Mouse (Mus musculus) layer of hippocampus, adult 9-11 months (tissue): ENCODE measurements around the gene Nhsl1.

Experiments used
- DNase-seq: peaks from one replicate; pipeline ENCODE4 v3.0.0; 2022

Gene Nhsl1

DNA sequence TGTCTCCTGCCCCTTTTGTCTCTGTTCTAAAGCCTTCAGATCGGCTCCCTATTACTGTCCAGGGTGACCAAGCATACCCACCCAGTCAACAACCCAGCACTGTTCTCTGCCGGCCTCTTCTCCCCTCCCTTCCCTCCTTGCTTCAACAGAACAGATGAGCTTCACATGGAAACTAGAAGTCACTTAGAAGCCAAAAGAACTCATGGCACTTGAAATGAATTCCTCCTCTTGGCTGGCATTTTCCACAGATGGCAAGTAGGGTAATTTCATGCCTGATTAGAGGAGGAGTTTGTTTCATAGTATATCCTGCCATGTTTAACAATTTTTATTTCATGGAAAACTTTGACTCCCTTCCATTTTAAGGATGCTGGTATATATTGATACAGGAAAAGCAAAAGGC lies 85.2 kb downstream of the Nhsl1 start:
- no peak for DNase-seq

DNA sequence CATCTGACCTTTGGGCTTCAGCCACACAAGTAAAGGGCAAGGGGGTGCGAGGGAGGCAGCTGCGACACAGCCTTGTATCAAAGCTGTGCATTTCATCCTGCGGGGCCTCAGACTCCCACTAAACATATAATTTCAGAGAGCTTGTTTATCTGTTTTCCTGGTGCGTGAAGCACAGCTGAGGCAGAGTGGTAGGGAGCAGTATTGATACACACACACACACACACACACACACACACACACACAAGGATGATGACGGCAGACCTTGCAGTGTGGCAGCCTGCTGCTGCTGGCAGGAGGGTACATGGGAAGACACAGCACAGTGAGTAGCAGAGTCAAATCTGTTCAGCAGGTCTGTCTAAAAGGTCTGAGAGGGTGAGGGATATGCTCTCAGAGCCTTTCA lies 85.9 kb downstream of the Nhsl1 start:
- DNase-seq = no peak

DNA sequence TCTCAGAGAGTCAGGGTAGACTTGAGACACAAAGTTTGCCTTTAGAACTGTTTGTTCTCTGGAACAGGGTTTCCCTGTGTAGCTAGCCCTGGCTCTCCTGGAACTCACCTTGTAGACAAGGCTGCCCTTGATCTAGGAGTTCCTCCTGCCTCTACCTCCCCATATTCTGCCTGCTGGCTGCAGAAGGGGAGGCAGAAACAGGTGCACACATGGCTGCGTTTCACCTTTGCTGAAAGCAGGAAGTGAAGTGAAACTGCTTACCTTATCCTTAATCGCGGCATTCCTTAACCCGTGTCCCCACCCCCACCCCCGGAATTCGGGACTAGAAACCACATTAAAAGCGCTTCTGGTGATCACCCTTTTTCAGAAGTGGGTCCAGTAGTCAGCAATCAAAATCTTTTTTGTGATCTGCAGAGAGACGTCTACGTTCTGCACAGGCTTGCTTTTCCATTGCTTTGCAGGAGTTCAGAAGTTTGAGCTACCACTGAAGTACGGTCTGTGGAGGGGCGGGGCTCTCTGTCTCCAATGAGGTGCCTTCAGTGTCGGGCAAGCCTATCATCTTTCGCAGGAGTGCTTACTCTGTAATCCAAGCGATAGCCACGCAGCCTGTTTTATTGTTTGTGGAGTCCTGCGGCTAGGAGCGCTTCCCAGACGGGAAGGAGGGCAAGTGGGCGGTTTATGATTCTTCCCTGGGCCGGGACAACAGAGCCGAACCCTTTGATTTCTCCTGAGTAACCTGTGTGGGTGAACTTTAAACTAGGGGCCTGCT lies 88.5 kb downstream of the Nhsl1 start:
- peak; percentile 68 for DNase-seq

DNA sequence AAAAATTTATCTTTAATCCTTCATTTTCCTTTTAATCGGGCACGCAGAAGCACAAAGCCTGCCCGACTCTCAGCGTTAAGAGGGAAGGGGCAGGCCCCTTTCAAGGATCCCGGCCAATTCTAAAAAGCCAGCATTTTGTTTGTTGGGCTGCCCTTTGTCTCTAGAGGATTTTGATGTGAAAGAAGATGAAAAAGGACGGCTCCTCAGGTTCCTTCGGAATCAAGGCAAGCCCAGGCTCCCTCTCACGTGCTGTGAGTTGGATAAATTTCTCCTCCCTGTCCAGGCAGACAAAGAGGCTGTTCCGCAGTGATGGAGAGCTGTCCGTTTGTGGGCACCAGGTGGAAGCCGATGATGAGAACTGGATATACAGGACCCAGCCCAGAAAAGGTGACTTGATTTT lies 89.3 kb downstream of the Nhsl1 start:
- no peak for DNase-seq

DNA sequence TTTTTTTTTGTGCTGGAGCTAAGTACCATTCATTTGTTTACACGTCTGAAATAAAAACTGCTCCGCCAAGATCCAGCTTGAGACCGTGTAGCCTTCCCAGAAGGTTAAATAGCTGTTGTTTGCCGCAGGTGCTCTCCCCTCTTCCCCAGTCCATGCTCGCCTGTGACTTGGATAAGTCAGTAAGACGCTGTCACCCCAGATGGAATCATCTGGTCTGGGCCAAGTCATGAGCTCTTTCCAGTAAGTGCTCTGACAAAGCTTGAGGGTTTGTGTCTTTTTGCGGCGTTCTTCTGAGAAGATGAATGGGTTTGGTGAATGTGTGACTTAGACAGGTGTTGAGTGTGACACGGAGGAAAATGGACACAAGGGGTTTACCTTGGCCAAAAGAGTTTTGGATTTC lies 89.8 kb downstream of the Nhsl1 start:
- no peak for DNase-seq

DNA sequence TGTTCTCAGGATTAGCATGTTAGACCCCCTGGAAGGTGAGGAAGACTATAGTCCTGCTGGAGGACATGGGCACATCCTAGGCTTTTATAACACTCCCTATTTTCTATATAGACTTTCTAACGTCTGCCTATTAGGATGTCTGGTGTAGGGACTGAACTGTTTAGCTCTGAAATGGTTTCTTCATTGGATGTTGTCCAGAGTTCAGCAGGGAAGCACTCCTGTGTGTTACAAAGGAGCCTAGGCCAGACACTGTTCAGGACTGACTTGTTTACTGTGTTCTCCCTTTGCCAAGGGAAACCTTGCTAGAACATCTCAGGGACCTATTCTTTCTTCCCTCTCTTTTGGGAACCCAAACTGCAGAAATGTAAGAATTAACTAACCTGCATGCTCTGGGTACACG lies 90.3 kb downstream of the Nhsl1 start:
- DNase-seq = no peak

DNA sequence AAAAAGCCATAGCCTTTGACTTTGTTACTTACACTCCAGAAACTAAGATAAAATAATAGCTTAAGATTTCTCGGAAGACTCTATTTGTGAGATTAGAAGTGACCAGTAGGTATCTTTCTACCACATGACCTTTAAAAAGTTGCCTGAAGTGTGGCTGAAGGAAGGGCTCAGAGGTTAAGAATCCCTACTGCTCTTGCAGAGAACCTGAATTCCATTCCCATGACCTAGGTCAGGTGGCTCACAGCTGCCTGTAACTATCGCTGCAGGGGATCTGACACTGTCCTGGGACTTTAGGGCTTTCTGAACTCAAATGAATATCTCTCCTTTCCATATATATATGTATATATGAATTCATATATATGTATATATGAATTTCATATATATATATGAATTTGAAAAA lies 92.5 kb downstream of the Nhsl1 start:
- DNase-seq = no peak

DNA sequence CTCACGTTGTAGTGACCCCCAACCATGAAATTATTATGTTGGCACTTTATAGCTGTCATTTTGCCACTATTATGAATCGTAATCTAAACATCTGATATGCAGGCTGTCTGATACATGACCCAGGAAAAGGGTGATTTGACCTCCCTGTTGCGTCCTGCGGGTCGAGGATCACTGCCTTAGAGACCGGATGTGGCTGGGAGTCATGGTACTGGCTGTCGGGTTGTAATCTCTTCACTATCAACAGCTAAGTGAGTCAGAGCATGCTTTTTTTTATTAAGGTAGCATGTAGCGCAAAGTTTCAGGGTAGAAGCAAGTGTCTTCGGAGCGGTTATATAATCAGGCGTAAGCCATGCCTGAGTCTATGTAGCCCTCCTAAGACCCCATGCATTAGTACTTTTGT lies 97.2 kb downstream of the Nhsl1 start:
- no peak for DNase-seq

DNA sequence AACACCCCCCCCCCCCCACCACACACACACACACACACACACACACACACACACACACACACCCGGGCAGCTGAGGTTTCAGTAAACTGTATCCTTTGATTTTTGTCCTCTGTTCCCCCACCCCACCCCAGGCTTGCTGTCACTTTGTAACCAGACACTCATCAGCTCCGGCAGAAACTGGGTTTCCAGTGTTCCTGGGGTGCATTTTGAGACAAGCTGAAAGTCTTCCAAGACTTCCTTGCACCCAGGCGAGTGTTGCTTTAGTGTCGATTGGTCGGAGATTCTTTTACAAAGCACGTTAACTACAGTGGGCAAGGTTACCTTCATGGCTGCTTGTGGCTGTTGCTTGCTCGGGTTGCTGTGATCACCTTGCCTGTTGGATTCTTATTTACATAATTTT lies 99.4 kb downstream of the Nhsl1 start:
- DNase-seq = no peak

DNA sequence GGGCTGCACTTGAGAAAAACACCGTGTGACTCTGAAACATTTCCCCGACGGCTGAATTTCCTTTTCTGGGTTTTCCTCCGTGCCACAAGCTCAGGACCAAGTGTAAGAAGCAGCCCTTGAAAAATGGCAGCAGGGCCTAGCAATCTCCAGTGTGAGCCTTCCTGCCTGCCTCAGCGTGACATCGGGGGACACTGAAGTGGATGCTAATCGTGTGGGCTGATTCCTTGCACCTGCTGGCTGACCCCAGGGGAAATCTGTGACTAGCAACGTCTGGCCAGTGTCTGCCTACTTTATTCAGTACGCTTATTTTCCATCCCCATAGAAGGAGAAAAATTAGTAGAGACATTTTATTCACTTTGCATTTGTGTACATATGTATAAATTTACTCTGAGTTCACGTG lies 100.7 kb downstream of the Nhsl1 start:
- no peak for DNase-seq

DNA sequence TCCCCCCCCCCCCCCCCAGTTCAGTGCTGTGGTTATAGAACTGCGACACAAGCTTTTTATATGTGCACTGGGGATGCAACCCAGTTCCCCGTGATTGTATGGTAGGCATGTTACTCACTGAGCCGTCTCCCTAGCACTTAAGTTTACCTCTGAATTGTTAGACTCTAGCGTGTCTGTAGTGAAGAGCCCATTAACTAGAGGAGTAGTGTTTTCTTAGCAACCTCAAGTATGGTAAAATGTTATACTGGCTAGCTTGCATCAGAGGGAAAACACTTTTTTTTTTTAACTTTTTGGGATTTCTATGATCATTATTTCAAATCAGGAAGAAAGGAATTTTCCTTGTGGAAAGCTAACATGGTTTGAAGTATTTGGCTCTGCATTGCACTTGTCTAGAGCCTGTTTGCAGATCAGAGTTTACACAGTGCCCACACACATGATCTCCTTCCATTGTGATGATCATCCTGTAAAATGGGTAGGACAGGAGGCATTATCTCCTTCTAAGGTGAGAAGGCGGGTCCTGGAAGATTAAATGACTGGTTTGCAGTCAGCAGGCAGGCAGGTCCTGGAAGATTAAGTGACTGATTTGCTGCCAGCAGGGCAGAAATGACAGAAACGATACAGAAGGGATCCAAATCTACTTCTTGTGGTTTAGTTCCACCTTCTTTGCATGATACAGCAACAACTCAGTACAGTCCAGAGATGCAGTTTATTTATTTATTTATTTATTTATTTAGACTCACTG lies 101.6 kb downstream of the Nhsl1 start:
- DNase-seq = no peak

DNA sequence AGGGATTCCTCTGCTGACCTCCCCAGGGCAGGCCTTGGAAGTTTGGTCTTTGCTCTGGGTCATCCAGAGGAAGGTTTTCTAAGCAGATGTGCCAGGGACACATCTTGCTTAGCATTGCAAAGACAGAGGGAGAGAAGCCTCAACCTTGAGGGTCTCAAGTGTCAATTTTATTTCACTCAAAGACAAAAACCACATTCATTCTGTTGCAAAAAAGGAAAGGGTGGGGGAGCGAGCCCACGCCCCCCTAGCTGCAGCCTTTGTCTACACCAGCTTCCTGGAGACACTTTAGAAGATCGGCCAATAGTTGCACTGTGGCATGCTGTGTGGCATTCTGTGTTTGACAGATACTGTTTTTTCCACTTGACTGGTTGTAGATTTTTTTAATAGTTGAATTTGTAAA lies 104.2 kb downstream of the Nhsl1 start:
- DNase-seq = no peak

DNA sequence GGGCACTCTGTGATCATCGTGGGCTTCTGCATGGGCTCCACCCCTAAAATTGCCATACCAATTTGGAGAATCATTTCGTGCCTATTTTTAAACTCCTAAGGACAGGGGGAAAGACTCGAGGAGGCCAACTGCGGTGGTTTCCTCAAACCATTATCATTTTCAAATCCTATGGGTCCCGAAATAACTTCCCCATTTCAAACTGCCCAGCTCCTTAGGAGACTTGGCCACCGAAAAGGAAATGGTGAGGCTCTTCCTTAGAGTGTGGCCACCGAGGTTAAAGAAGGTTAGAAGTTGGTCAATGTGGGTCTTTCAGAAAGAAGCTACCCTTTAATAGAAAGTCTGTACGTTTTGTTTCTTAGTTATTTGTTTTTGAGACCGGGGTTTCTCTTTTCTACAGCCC lies 104.8 kb downstream of the Nhsl1 start:
- no peak for DNase-seq

DNA sequence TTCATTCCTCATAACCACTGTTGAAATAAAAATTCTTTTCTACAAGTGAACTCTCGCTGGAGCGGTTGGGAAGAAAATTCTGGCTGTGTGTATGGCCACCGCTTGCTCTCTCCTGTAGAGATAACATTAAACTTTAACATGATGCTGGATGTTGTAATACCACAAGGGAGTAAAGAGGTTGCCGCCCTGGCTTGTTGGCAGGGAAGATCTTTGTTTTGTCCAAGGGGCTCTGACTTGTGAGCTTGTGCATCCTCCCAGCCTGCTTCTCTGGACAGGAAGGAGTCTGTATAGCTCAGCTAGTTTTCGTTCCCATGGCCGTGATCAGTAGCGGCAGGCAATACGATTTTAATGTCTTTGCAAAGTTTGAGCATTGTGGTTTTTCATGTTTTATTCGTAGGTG lies 109.1 kb downstream of the Nhsl1 start:
- DNase-seq = no peak

DNA sequence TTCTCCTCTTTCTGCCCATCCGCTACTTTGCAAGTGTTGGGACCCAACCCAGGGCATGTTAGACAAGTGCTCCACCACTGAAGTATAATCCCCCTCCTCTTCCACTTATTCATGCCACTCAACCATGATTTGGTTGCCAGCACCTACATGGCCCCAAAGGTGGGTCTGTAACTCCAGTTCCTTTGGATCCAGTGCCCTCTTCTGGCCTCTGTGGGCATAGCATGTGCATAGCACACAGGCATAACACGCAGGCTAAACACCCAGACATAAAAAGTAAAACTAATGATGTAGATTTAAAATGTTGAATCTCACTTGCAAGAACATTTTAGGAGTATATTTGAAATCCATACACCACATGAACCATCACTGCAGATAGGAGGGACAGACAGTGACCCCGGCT lies 110.7 kb downstream of the Nhsl1 start:
- no peak for DNase-seq

DNA sequence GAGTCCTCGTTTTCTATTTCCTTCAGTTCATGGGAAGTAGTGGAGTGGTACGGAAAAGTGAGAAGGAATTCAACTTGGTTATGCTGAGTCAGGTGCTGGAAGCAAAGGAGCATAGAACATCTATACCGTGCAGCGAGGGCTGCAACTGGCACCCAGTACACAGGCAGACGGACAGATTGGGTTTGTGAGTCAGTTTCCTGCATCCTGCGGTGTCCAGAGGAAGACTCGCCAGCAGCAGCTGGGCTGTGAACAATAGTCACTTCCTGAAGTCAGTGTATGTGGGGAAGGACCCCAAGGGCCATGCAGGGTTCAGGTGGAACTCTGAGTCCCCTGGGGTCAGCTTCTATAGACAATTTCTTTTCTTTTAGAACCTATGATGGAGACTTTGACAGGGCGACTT lies 111.4 kb downstream of the Nhsl1 start:
- DNase-seq = no peak

DNA sequence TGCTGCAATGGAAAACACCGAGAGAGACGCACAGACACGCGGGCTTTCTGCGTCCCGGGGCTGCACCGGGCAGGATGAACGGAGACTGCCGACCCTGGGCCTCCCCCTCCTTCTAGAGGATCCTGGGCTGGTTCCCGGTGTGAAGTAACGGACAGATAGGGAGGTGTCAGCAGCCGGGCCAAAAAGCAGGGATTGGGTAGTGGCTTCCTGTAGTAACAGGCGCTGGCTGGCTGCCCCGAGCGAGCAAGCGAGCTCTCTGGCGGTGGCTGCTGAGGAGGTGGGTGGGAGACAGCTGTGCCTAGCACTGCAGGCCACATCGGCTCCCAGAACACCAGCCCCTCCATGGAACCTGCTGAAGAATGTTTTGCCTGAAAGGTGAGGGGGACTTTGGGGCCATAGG lies 112.2 kb downstream of the Nhsl1 start:
- peak; percentile 55 for DNase-seq

DNA sequence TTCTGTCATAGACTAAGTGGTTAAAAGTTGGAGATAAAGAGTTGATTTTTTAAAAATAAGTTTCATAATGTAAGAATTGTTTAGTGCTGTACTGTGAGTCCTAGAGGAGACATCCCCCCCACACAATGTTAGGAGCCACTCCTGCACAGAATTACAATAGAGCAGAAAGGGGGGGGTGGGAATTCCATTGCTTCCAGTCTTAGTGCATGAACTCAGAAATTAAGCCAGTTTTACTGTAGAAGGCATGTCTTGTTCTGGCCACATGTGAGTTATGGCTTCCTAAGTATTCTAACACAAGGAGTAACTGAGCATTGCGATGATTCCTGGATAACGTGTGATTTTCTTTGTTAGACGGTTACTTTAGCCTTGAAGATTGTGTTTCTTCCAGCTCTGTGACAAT lies 112.8 kb downstream of the Nhsl1 start:
- no peak for DNase-seq

DNA sequence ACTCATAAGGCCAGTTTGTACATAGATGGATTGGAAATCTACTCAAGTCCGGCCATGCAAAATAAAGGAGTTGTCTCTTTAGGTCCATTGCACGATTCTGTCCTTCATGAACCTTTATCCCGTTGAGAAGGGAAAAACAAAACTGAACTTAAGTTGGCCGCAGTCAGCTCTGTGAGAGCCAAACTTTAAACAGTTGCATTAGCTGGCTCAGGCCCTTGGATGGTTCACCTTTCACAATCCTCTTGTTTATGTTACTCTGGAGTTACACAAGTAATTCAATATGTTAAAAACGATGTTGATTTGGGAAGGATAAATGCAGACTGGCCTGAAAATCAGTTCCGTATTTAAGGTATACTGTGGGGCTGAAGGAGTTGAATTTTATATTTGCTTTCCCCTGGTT lies 116.7 kb downstream of the Nhsl1 start:
- no peak for DNase-seq

DNA sequence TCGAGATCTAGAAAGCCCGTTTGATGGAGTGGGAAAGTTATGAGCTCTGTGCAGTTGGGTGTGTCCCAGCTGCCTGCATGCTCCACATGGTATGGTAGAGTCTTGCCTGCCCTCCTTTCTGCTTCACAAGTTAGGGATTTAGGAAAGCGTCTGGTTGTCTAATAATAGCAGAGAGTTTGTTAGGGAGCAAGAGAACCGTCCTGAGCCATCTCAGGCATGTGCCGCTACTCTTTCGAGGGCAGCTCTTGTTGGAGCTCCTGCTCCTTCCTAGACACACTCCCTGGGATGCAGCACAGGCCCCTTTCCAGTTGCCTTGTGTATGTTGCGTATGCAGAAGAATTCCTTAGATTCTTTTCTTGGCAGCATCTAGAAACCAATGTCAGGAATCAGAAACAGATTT lies 117.2 kb downstream of the Nhsl1 start:
- DNase-seq = no peak

DNA sequence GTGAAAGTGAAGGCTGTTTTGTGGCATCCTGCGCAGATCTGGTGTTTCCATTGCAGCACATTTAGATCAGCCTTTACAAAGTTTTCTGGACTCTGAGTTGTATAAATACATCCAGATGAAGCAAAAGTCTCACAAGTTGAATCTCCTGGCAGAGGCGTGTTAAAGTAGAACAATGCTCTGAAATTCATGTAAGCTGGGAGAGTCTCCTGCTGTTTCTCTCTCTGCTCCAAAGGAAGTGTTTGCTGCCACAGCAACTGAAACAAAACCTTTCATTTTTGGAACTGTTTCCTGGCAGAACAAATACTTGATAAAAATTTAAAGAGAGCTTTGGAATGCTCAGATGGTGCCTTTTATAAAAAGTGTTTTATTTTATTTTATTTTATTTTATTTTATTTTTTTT lies 118.8 kb downstream of the Nhsl1 start:
- peak; percentile 37 for DNase-seq

DNA sequence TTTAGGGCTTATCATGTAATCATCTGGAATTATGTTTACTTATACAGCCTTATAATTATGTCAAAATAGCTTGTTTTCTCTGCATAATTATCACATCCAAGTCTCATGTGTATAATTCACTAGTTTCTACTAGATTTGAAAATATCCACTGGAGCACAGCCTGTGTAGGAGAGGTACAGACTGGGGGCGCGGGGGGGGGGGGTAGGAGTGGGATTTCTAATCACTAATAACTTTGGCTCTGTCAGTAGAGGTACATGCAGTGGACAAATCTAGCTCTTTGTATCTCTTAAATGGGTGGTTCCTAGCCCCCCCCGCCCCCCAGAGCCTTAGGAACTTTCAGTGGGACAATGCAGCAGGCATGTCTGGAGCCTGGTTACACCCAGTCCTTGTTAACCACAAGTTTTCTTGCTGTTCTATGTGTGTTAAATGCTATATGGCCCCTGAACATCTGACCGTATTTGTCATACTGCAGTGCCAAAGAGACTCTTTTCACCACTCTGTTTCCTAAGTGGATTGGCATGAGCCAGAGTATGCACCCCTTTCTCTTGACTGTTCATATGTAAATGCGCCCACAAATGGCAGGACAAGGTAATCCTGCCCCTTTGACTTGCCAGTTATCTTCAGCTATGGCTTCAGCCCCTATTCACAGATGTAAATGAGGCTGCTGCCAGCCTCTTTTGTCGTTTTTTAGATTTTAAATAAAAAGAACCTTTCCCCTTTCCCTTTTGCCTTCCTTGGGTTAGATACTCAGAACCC lies 127.0 kb downstream of the Nhsl1 start:
- DNase-seq = no peak

DNA sequence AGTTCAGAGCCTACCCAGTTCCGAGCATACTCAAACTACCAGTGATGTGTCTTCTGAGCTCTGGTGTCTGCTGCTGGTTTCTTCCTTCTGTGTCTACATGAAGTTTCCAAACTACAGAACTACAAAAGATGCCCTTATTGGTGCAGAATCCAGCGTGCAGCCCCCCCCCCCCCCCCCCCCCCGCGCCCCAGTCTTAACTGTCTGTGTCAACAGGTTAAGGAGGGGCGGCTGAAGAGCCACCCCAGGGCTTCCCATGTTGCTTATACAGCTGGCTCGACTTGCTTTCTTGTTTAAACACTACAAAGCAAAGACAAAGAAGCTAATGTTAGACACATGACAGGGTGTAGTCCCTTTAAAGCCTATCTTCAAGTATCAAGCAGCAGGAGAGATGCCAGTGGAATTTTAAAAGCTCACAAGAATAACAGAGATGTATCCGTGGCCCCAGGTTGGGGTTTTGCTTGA lies 127.6 kb downstream of the Nhsl1 start:
- no peak for DNase-seq

DNA sequence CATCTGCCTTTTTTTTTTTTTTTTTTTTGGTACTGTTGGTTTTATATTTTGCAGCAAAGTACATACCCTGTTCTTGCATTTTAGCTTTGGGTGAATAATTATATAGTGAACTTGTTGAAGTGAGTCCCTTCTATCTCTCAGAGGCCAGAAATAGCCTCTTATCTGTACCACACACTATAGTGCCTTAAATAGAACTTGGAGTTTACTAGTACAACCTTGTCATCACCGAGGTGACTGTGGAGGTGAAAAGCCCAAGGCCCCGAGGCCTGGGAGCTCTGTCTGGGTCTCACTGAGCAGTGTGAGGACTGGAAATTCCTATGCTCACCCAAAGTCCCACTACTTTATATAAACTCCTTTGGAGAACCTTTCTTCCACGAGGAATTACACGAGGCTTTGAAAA lies 128.5 kb downstream of the Nhsl1 start:
- no peak for DNase-seq
